Mouse (Mus musculus) T-helper 17 cell (primary cell): ENCODE measurements around the gene Ddx19b.
"Not testable (repeated sequence)": the region's sequence is repeated elsewhere in the genome, so short reads cannot be mapped to it uniquely, and the experiment has no call there.

Experiments used
- in situ Hi-C, 2 experiments: fragments of 300-600 bp; cut with MboI, MseI; formaldehyde crosslinking; loops; 1 replicate in 1 of 2; 2 replicates in 1 of 2; pipeline ENCODE4 v1.15.1; 2025; ENCODE audit warnings: high pct_unique_total_duplicates in 2 of 2

Gene Ddx19b

DNA sequence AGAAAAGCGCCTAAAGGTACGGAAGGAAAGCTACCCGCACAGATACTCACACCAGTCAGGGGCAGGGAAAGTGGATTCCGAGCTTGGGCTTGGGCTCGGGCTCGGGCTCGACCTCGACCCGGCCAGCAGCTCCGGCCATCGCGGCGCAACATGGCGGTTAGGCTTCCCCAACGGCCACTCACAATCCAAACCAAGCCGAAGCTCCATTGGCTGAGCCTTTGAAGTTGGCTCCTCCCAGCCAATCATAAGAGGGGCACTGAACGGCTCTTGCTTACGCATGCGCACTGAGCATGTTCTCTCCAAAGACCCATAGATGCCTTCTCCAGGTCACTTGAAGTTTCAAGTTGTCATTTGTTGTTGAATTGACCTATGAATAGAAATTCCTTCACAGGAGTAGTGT is at the start of gene Ddx19b:
TSS of gene Ddx19b (minus strand) at position 180 of the 400 bp plus-strand sequence.
- in situ Hi-C loops, result no loop called here

DNA sequence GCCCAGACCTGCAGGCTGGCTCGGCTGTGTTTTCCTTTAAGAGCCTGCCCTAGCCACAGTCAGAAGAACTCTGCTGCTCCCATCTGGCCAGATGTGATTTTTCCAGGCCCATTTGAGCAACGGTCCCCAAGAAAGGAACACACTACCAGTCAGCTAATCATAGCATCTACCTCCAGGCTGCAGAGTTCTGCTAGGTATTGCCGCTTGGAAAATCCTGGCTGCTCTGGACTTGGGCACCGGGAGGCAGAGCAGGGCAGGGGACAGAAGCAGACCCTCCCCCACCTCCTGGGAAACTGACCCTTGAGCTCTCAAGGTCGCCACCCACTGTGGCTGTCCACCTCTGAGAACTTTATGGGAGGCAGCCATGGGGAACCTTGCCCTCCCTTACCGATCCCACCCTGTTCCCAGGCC is 48.3 kb upstream of the Ddx19b start:
- in situ Hi-C loops, result loop anchor here in 1 of 2 experiments (5.0 to 10.0 kb wide), 2 partner anchors 67 to 615 kb away; no protein-coding TSS in a partner anchor

DNA sequence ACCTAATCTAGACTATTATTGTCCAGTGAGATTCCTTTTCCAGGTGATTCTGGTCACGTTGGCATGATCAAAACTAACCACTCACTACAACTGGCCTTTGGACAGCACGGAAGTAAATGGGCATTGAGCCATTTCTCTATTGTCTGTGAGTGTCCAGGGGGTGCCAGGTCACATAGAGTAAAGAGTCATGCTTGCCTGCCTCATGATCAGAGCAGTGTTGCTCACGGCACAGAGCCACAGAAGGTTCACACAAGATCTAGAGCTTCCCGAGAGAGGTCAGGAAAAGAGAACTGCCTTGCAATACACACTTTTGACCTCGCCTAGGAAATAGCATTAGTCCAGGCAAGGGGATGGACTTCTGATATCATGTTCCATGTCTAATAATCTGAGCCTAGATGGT is 47.9 kb upstream of the Ddx19b start:
- in situ Hi-C loops, result loop anchor here in 1 of 2 experiments (10.0 kb wide), 1 partner anchor 615 kb away; no protein-coding TSS in a partner anchor

DNA sequence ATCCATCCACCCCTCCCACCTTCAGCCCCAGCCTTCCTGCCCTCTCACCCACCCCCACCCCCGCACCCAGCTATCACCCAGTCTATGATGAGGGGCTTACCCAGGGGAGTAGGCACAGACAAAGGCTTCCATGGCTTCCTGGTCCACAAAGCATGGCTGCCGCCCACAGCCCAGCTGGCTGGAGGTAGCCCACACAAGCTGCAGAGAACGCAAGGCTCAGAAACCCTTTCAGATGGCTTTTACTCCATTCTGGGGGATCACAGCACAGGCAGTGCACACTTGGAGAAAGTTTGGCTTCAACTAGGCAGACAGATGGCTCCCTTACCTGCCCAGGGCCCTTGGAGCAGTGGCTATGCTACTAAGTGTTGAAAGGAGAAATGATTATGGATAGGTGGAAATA is 44.4 kb upstream of the Ddx19b start:
- in situ Hi-C loops, result loop anchor here in 1 of 2 experiments (10.0 kb wide), 1 partner anchor 611 kb away; no protein-coding TSS in a partner anchor

DNA sequence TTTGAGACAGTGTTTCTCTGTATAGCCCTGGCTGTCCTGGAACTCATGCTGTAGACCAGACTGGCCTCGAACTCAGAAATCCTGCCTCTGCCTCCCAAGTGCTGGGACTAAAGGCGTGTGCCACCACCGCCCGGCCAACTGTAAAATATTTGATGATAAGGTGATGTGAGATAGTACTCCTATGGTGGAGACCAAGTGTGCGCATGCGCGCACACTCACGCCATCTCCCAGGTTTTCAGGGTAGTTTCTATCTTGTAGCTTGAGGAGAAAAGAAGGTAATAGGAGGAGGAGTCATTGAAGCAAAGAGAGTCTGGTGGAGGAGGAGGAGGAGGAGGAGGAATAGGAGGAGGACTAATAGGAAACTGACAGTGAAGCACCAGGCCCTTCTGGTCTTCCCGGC is 37.1 kb upstream of the Ddx19b start:
- in situ Hi-C loops, result not testable (repeated sequence)

DNA sequence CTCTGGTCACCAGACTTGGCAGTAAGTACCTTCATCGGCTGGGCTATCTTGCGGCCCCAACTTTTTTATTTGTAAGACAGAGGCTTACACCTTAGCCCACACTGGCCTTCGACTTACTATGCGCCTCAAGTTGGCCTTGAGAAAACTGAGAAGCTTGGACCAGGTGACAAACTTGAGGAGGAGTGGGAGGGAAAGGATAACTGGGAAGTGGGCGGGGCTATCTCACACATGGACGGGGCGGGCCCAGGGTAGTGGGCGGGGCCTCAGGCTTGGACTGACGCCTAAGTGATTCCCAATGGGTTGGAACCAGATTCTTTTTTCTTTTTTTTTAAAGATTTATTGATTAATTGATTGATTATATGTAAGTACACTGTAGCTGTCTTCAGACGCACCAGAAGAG is 35.9 kb upstream of the Ddx19b start:
- in situ Hi-C loops, result no loop called here

DNA sequence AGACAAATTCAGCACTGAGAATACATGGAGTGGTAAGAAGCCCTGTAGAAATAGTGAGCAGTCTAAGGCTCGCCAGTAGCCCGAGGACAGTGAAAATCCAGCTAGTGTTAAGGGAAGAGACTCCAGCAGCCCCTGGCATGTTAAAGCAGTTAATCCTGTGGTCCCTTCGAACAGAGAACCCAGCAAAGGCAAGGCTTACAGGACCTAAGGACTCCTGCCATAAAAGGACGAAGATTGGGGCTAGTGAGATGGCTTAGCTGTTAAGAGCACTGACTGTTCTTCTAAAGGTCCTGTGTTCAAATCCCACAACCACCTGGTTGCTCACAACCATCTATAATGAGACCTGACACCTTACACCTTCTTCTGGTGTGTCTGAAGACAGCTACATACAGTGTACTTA is 34.8 kb upstream of the Ddx19b start:
- in situ Hi-C loops, result no loop called here

DNA sequence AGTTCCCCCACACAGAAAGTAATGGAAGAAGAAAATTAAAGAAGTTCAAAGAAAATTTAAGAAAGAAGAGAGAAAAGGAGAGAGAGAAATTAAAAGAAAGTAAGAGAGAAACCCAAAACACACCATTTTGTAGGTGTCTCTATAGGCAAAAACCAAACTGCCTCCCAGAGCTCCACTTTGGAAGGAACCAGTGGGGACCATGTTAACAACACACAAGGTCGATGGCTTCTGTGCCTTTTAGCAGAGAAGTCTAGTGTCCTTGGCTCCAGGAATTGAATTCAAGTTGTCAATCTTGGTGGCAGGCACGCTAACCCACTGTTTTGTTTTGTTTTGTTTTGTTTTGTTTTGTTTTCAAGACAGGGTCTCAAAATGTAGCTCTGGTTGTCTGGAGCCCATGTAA is 31.3 kb upstream of the Ddx19b start:
- in situ Hi-C loops, result no loop called here

DNA sequence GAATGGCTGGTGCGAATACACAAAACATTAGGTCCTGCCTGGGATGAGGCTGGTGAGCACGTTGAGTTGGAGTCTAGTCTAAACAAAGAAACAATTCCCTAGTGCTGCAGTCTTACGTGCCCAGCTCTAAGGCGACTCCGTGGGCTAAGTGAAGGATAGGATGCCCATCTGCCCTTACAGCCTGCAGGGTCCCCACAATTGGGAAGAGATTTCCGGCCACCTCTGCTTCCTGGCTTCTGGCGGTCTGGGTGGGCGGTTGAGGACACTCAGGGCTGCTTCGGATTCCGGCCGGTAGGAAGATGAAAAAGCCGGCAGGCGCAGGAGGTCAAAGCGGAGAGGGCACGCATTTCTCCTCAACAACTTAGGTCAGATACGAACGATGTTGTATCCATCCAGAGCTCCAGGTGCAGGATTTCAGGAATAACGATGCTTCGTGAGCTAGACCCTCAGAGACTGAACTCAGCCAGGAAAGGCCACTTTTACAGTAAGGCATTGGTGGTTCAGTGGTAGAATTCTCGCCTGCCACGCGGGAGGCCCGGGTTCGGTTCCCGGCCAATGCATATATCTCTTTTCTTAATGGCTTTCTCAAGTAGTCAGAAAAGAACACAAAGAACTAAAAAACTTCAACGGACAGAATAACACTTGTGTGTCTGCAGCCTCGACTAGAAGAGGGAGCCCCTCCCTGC is 30.7 kb upstream of the Ddx19b start:
- in situ Hi-C loops, result no loop called here

DNA sequence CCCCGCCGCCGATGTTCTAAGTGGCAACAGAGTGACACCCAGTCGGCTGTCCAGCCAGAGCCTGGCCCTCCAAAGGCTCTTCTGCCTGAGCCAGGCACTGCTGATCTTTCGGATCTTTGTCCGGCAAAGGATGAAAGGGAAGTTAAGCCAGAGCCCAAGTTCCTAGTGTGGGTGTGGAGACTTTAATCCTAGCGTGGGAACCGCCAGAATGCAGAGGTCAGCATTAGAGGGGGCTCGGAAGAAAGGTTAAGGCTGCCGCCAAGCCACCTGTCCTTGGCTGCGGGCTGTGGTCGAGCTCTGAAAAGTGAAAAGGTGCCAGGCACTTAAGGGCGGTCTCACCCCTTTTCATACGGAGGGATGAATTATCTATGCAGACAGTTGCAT is 30.1 kb upstream of the Ddx19b start:
- in situ Hi-C loops, result no loop called here

DNA sequence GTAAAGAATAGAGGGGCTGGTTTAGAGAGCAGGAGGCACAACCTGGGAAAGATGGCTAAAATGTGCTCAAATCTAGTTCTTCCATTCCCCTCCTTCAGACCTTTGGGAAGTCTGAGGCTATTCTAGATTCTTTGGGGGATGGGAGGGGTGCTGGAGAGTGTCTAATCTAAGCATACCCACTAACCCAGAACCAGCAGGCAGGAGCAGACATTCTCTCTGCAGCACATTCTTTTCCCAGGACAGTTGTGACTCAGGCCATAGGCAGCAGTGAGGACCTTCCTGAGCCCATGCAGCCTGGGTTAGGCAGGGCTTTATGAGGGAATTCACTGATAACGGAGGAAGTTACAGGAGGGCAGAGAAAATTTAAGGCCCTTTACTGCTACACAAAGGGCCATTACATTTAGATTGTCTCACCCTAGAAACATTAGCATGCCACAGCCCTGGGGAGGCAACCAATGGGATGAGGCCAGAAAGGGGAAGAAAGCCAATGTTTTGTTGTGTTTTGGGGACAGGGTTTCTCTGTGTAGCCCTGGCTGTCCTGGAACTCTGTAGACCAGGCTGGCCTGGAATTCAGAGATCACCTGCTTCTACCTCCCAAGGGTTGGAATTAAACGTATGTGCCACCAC is 27.5 kb upstream of the Ddx19b start:
- in situ Hi-C loops, result loop anchor here in 1 of 2 experiments (5.0 kb wide), 1 partner anchor 33 kb away; the partner anchor contains the start of genes Clec18a and Pdpr

DNA sequence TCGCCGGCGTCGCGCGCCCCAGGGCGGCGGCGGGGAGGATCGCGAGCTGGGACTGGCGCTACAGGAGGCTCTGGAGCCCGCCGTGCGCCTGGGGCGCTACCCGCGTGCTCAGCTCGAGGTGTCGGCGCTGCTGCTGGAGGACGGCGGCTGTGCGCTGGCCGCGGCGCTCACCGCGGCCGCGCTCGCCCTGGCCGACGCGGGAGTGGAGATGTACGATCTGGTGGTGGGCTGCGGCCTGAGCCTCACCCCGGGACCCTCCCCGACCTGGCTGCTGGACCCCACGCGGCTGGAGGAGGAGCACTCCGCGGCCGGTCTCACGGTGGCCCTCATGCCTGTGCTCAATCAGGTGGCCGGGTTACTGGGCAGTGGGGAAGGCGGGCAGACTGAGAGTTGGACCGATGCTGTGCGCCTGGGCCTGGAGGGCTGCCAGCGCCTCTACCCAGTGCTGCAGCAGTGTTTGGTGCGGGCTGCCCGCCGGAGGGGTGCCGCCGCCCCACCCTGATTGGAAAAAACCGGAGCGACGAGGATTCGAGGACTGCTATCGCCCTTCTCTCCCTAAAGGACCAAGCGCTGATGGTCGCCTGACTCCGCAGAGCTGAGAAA is 25.2 kb upstream of the Ddx19b start:
- in situ Hi-C loops, result loop anchor here in 1 of 2 experiments (5.0 kb wide), 1 partner anchor 36 kb away; the partner anchor contains the start of genes Clec18a and Pdpr

DNA sequence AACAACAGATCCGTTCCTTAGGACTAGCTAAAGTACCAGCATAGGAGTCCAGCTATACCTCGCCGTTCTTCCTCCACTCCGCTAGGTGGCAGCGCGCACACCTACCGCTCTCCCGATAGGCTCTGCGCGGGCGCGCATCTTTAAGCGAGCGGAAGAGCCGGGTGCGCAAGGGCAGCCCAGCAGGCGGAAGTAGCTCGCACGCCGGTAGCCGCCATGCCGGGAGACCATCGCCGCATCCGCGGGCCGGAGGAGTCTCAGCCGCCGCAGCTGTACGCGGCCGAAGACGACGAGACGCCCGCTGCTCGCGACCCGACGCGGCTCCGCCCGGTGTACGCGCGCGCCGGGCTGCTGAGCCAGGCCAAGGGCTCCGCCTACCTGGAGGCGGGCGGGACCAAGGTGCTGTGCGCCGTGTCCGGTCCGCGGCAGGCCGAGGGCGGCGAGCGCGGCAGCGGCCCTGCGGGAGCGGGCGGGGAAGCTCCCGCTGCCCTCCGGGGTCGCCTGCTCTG is 24.7 kb upstream of the Ddx19b start, which contains the start of gene Exosc6:
TSS of gene Exosc6 (plus strand) at position 182 of the 506 bp plus-strand sequence.
- in situ Hi-C loops, result loop anchor here in 1 of 2 experiments (5.0 kb wide), 1 partner anchor 36 kb away; the partner anchor contains the start of genes Clec18a and Pdpr

DNA sequence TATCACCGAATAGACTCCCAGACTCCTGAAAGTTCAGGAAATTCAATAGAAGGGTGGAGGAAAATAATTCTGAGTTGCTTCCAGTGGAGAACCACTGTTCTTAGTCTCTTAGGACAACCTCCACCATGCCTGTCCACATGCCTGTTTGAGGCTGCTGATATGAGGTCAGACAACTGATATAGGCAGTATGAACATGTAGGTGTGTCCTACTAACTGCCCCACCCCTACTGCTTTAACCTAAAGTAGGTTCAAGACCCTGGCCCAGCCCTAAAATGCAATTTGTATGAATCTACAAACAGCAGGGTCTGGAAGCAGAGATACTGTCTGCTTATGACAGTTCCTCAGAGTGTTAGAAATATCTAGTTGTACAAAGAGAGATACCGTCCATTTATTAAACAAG is 24.1 kb upstream of the Ddx19b start:
- in situ Hi-C loops, result loop anchor here in 1 of 2 experiments (5.0 kb wide), 1 partner anchor 37 kb away; the partner anchor contains the start of genes Clec18a and Pdpr

DNA sequence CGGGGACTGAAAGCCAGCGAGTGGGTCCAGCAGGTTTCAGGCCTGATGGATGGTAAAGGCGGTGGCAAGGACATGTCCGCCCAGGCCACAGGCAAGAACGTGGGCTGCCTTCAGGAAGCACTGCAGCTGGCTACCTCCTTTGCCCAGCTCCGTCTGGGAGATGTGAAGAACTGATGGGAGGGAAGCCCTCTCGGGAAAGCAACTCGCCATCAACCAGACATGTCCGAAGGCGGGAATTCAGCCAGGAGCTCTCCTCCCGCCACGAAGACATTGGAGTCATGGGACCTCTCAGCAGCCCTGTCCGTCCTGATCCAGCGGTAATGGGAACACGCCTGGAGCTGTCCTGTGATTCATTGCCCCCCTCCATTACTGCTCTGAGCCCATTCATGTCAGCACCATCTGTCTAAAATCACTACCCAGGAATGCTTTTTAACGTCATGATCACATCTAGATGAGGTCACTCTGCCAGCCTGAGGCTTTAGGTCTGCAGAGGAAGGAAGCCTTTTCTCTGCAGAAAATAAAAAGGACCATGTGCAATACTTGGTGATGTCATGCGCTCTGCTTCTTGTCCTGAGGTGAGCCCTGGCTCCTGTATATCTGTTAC is 23.6 kb upstream of the Ddx19b start:
- in situ Hi-C loops, result loop anchor here in 1 of 2 experiments (5.0 kb wide), 1 partner anchor 37 kb away; the partner anchor contains the start of genes Clec18a and Pdpr

DNA sequence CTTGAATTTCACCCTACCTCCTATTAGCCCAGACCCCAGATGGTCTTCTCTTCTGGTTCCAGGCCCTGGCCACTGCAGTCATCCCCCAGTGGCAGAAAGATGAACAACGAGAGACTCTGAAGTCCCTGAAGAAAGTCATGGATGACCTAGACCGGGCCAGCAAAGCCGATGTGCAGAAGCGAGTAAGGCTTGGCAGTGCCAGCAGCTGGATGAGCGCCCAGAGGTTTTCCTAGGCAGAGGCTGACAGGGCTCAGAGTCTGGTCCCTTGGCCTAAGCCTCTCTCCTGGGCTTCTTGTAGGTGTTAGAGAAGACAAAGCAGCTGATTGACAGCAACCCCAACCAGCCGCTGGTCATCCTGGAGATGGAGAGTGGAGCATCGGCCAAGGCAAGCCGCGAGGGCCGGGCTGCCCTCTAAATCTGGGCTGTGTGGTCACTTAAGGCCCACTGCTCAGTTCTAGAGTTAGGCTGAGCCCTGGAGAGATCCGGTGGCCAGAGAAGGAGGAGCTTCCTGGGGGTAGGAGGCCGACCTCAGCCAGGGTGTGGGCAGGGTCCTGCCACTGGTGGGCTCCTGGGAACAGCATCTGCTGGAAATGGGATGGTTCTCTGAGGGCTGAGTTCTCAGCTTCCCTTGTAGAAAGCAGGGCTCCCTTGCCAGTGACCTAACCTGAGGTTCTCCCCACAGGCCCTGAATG is 22.4 kb upstream of the Ddx19b start:
- in situ Hi-C loops, result no loop called here

DNA sequence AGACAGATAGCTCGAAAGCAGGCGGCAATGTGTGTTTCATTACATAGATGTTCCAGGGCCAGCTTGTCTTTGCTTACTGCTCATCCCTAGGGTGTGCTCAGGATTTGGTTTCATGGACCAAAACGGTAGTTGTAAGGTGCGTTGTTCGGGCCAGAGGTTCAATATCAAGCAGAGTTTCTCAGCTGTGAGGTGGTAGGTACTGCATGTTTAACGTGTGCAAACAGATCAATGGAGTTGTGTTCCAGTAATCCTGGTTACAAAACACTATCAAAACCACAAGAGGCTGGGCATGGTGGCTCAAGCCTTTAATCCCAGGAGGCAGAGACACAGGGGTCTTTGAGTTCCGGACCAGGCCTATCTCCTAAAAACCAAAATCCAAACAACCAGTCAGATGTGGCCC is 17.6 kb upstream of the Ddx19b start:
- in situ Hi-C loops, result loop anchor here (5.0 to 10.0 kb wide), 4 partner anchors 212 to 238 kb away; no protein-coding TSS in a partner anchor

DNA sequence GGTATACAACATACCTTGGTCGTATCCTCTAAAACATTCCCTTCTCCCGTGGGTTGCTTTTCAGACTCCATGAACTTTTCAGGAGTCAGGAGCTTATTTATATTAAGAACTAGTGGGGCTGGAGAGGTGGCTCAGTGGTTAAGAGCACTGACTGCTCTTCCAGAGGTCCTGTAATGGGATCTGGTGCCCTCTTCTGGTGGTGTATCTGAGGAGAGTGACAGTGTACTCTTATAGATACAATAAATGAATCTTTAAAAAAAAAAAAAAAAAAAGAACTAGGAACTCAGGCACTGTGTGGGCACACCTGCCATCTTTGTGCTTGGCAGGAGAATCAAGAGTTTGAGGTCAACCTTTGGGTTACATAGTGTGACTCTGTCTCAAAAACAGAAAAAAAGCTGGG is 17.1 kb upstream of the Ddx19b start:
- in situ Hi-C loops, result loop anchor here (5.0 to 10.0 kb wide), 4 partner anchors 211 to 239 kb away; no protein-coding TSS in a partner anchor

DNA sequence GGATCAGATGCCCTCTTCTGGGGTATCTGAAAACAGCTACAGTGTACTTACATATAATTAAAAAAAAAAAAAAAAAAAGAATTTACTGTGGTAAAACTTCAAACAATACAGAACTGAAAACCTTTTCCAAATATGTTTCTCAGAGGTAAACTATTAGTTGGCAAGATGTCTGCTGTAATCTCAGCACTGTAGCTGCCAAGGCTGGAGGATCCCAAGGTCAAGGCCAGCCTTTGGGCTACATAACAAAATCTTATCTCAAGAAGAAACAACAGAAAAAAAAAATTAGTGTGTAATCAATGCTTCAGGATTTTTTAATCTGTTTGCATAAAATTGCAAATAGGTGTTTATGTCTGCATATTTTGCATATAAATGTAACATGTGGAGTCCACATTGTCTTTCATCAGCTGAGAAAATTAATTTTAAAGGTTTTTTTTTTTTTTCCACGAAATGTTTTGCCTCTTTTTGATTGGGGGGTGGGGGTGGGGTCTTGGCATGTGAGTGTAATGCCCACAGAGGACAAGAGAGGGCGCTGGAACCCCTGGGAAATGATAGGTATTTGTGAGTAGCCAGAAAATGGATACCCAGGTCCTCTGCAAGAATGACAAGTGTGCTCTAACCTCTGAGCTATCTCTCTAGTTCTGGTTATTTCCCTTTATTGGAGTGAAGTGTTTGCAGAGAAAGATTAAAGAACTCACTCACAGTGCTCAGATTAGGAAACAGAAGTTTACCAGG is 12.6 kb upstream of the Ddx19b start:
- in situ Hi-C loops, result loop anchor here (5.0 to 10.0 kb wide), 2 partner anchors 57 to 241 kb away; no protein-coding TSS in a partner anchor

DNA sequence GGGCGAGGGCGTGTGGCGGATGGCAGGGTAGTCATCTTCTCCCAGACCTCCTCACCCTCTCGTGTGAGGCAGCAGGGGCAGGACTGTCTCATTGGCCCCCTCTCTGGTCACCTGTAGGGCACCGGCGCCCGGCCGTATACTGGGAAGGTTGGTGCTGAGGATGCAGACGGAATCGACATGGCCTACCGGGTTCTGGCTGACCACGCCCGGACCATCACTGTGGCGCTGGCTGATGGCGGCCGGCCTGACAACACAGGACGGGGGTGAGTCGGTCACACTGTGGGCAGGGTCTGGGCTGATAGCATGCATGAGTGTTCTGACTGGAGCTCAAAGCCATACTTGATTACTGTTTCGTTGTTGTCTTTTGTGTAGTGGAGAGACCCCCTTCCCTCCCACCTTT is 11.0 kb upstream of the Ddx19b start:
- in situ Hi-C loops, result loop anchor here (5.0 to 10.0 kb wide), 2 partner anchors 55 to 242 kb away; no protein-coding TSS in a partner anchor
